In genomic region chr2:155862573-155863300, GRCm38 (mm10) we compare ENCODE assay signal across 10 mouse cellular contexts. TPM values are rescaled to one million over a fixed set of nuclear protein-coding genes. Genes with fewer than 3 reads are reported as not detected.
DNase-seq lines count a peak whose midpoint lies in the region; ATAC-seq lines count a peak whose summit lies in the region.
"Had no signal": no experiment of that assay in that cellular context is flagged by ENCODE, and none has a peak within 500 bp of the region (broad histone marks: within the 10 kb centered on the region; RNA-seq: fewer than 3 reads in every experiment).

No protein-coding gene starts in this region.

- H3K27ac ChIP-seq in hindbrain, embryonic 12.5 days, result peak overlapping the region; percentile 68
- H3K27ac ChIP-seq in limb, embryonic 15.5 days, result peak overlapping the region; percentile 12; the same call in 1 of the 2 replicates
- H3K27ac ChIP-seq in heart, embryonic 10.5 days, result no peak overlapping the region
- H3K27ac ChIP-seq: liver, embryonic 13.5 days had no signal

- no peak overlapping the region for H3K4me3 ChIP-seq in hindbrain, embryonic 12.5 days
- H3K4me3 ChIP-seq in limb, embryonic 15.5 days, result no peak overlapping the region
- H3K4me3 ChIP-seq in heart, embryonic 10.5 days, result no peak overlapping the region
- H3K4me3 ChIP-seq: liver, embryonic 13.5 days had no signal

- H3K36me3 ChIP-seq in hindbrain, embryonic 12.5 days, result peaks cover 1% of the 10 kb centered on the region
- H3K36me3 ChIP-seq in limb, embryonic 15.5 days, result peaks cover 5% of the 10 kb centered on the region
- H3K36me3 ChIP-seq in heart, embryonic 10.5 days, result peaks cover 40% of the 10 kb centered on the region

- peak overlapping the region; percentile 22 for H3K4me2 ChIP-seq in hindbrain, embryonic 12.5 days (replicated peaks)
- H3K4me2 ChIP-seq in limb, embryonic 15.5 days, result no peak overlapping the region
- H3K4me2 ChIP-seq: liver, embryonic 13.5 days had no signal

- no peak for ATAC-seq in frontal cortex, adult (ENCODE audit: low TSS enrichment)
- ATAC-seq in hindbrain, embryonic 12.5 days (ENCODE audit: low FRiP score), result peak; percentile 95
- peak; percentile 80 for ATAC-seq in limb, embryonic 15.5 days (ENCODE audit: insufficient number of reproducible peaks, low FRiP score, low TSS enrichment, low read depth)

- no peaks in the 10 kb centered on the region for H3K9me3 ChIP-seq in hindbrain, embryonic 12.5 days (replicated peaks)
- H3K9me3 ChIP-seq in limb, embryonic 15.5 days, result no peaks in the 10 kb centered on the region
- no peaks in the 10 kb centered on the region for H3K9me3 ChIP-seq in heart, embryonic 10.5 days
- H3K9me3 ChIP-seq: liver, embryonic 13.5 days had no signal

- no peaks in the 10 kb centered on the region for H3K27me3 ChIP-seq in hindbrain, embryonic 12.5 days
- H3K27me3 ChIP-seq in limb, embryonic 15.5 days, result no peaks in the 10 kb centered on the region
- no peaks in the 10 kb centered on the region for H3K27me3 ChIP-seq in heart, embryonic 10.5 days (ENCODE audit: insufficient read depth, poor library complexity, severe bottlenecking)
- H3K27me3 ChIP-seq: liver, embryonic 13.5 days had no signal

- H3K4me1 ChIP-seq in hindbrain, embryonic 12.5 days, result peaks cover 11% of the 10 kb centered on the region
- H3K4me1 ChIP-seq in limb, embryonic 15.5 days, result peaks cover 9% of the 10 kb centered on the region
- H3K4me1 ChIP-seq in heart, embryonic 10.5 days, result no peaks in the 10 kb centered on the region
- H3K4me1 ChIP-seq: liver, embryonic 13.5 days had no signal

- 60% methylated on average over 13 of the region's 13 CpGs for WGBS in hindbrain, embryonic 12.5 days
- 35% methylated on average over 13 of the region's 13 CpGs for WGBS in limb, embryonic 15.5 days
- WGBS in heart, embryonic 10.5 days, result 88% methylated on average over 13 of the region's 13 CpGs

- H3K9ac ChIP-seq in hindbrain, embryonic 12.5 days, result no peak overlapping the region
- no peak overlapping the region for H3K9ac ChIP-seq in limb, embryonic 15.5 days
- H3K9ac ChIP-seq: liver, embryonic 13.5 days had no signal

- peak; percentile 24 to 27 for DNase-seq in frontal cortex, postnatal 14 days (ENCODE audit: low spot score in 2 of 2)
- peak; percentile 50 for DNase-seq in Muller cell, postnatal 12 days (ENCODE audit: inconsistent ontology term)
- no peak for DNase-seq in ovary, postnatal 10 days (ENCODE audit: low spot score)
- DNase-seq in adrenal gland, postnatal 25 days, result no peak
- no peak for DNase-seq in heart, embryonic 10.5 days (ENCODE audit: low spot score)
- DNase-seq: gastrocnemius, postnatal 14 days; liver, embryonic 13.5 days had no signal

RNA-seq across cellular contexts. Expression of gene Fam83c, which starts 28.1 kb away (rescaled TPM):
- polyA plus RNA-seq in hindbrain, embryonic 12.5 days (2016; fragmentation: Nextera tagmentation; extraction: Ambion mirVana), result 0.41 and 0.46 TPM in 2 replicates
- 2.4 and 2.5 TPM in 2 replicates for polyA plus RNA-seq in limb, embryonic 15.5 days (2015; fragmentation: Nextera tagmentation; extraction: Ambion mirVana)
- 0.06 TPM in 1 of 2 replicates, not detected in the other for total RNA-seq in adrenal gland, postnatal 25 days (2021)
- polyA plus RNA-seq in heart, embryonic 10.5 days (2016; fragmentation: Nextera tagmentation; extraction: Ambion mirVana), result 0.22 and 0.30 TPM in 2 replicates
- total RNA-seq: gastrocnemius, postnatal 14 days had no signal

RNA-seq across cellular contexts. Expression of gene Eif6, which starts 36.0 kb away (rescaled TPM):
- polyA plus RNA-seq in hindbrain, embryonic 12.5 days (2016; fragmentation: Nextera tagmentation; extraction: Ambion mirVana), result 151 and 160 TPM in 2 replicates
- polyA plus RNA-seq in limb, embryonic 15.5 days (2015; fragmentation: Nextera tagmentation; extraction: Ambion mirVana), result 200 and 226 TPM in 2 replicates
- 112 and 131 TPM in 2 replicates for total RNA-seq in adrenal gland, postnatal 25 days (2021)
- 170 and 215 TPM in 2 replicates for polyA plus RNA-seq in heart, embryonic 10.5 days (2016; fragmentation: Nextera tagmentation; extraction: Ambion mirVana)

RNA-seq across cellular contexts. Expression of gene BC029722, which starts 43.5 kb away (rescaled TPM):
- polyA plus RNA-seq in hindbrain, embryonic 12.5 days (2016; fragmentation: Nextera tagmentation; extraction: Ambion mirVana), result 17.1 and 17.3 TPM in 2 replicates
- polyA plus RNA-seq in limb, embryonic 15.5 days (2015; fragmentation: Nextera tagmentation; extraction: Ambion mirVana), result 21.5 and 21.7 TPM in 2 replicates
- 159 and 181 TPM in 2 replicates for total RNA-seq in adrenal gland, postnatal 25 days (2021)
- 7.9 and 9.5 TPM in 2 replicates for polyA plus RNA-seq in heart, embryonic 10.5 days (2016; fragmentation: Nextera tagmentation; extraction: Ambion mirVana)

Comparison
In these comparisons a context has a peak if more than half of its experiments do, and no peak if none do; other contexts are left out.
1. DNase-seq: peak in frontal cortex, postnatal 14 days (2 of 2) and Muller cell, postnatal 12 days (single experiment); none in ovary, postnatal 10 days (single experiment), adrenal gland, postnatal 25 days (single experiment) and heart, embryonic 10.5 days (single experiment).